Mouse (Mus musculus) layer of hippocampus, postnatal 25 days (tissue): ENCODE measurements at regions not wholly inside any gene's neighbourhood (a gene's known extent, or its start where the extent isn't known, plus 50 kb on each side); places are given as distances from the start of the nearest gene placed in this dataset.

Experiments
- DNase-seq, 2 experiments: peaks; one replicate each; pipeline ENCODE4 v3.0.0; 2022; ENCODE audit warnings: mixed read lengths in 2 of 2, low spot score in 1 of 2; ENCODE audit errors: extremely low spot score in 1 of 2

DNA sequence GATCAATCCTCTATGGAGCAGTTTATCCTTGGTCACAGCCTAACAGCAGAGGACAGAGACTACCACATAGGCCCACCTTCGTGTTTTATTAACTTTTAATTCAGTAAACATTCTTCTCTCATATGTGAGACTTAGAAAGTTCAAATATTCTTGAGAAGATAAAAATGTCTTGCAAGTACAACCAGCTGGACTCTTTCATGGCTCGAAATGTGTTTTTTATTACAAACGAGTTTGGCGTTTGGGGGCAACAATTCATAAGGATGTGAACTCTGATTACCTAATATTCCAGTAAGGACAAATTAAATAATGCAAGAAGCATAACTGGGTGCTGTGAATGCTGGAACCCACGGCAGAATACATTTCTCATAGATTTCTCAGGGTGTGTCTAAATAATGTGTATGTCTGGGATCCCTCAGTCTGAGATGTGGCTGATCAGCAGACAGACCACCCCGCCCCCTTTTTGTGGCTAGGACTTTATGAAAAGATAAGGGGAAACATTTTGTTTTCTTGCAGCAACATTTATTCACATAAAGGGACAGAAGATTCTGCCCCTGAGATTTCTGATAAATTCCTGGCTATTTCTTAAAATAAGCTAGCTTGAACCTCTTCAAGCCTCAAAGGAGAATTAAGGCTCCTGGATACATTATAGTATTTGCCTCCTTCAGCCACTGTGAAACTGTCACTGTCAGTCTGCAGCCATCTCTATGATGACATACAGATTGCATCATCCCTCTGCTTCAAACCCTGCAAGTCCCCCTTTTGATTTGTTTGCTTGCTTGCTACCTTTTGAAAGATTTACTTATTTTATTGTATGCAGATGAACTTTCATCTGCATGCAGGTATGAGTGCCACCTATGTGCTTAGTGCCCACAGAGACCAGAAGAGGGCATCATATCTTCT lies 69.2 kb upstream of the Gucy1a1 start:
- no peak for DNase-seq

DNA sequence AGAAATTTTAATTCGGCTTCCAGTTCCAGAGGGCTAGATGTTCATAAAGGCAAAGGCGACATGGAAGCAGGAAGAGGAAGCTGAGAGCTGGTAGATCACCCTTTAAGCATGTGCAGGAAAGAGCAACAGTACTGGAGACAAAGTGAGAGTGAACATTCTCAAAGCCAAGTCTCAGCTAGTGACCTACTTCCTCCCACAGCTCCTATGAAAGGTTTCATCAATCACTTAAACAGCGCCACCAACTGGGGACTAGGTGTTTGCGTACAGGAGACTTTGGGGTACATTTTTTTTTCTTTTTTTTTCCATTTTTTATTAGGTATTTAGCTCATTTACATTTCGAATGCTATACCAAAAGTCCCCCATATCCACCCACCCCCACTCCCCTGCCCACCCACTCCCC lies 61.7 kb upstream of the Gucy1a1 start:
- no peak for DNase-seq
